Mouse (Mus musculus) intestine, embryonic 15.5 days (tissue): ENCODE data around the gene Slc16a3. TPM values are rescaled to one million over a fixed set of nuclear protein-coding genes. Genes with fewer than 3 reads are reported as not detected.

Experiments
- ATAC-seq: fragments of 200-750 bp; cut with Nextera tagmentation; 2 replicates; pipeline ENCODE4 v1.8.0; 2017; ENCODE audit warnings: moderate TSS enrichment, moderate library complexity
- H3K27ac ChIP-seq: fragments of 300-500 bp; sonication (generic); 2 replicates; pipeline ENCODE4 v1.5.1; 2015; ENCODE audit warnings: mild to moderate bottlenecking, inconsistent platforms
- H3K27me3 ChIP-seq: fragments of 300-500 bp; sonication (generic); replicated peaks from 2 replicates; pipeline ENCODE4 v1.6.1; 2015; ENCODE audit warnings: inconsistent platforms
- H3K36me3 ChIP-seq: fragments of 300-500 bp; sonication (generic); 2 replicates; pipeline ENCODE4 v1.6.1; 2015; ENCODE audit warnings: inconsistent platforms
- H3K4me1 ChIP-seq: fragments of 300-500 bp; sonication (generic); replicated peaks from 2 replicates; pipeline ENCODE4 v1.6.1; 2015; ENCODE audit warnings: inconsistent platforms
- H3K4me2 ChIP-seq: fragments of 300-500 bp; sonication (generic); replicated peaks from 2 replicates; pipeline ENCODE4 v1.6.1; 2015; ENCODE audit warnings: mild to moderate bottlenecking, inconsistent platforms
- H3K4me3 ChIP-seq: fragments of 300-500 bp; sonication (generic); replicated peaks from 2 replicates; pipeline ENCODE4 v1.5.1; 2015; ENCODE audit warnings: inconsistent platforms
- H3K9ac ChIP-seq: fragments of 300-500 bp; sonication (generic); 2 replicates; pipeline ENCODE4 v1.6.1; 2015; ENCODE audit warnings: inconsistent platforms
- H3K9me3 ChIP-seq: fragments of 300-500 bp; sonication (generic); 2 replicates; pipeline ENCODE4 v1.6.1; 2016; ENCODE audit warnings: inconsistent platforms
- WGBS: fragments of 180-500 bp; shearing (Covaris S2); methylation state at CpG from one replicate; pipeline ENCODE4 v1.1.7; 2015; 5-methylcytosine and 5-hydroxymethylcytosine counted together
- polyA plus RNA-seq: library from polyadenylated mRNA; unstranded; fragments of >200 nt; fragmentation: Nextera tagmentation; extraction: Ambion mirVana; gene quantifications from 2 replicates; pipeline ENCODE4 v1.2.1, GENCODE M21; 2015

The Slc16a3 gene
- polyA plus RNA-seq, 1 experiment from 2014 or later, result 96.2 TPM

- Histone ChIP-seq H3K4me2 (no peak overlapping the region), H3K4me3 (no peak overlapping the region), H3K27me3 (no peaks in the 10 kb centered on the region), H3K36me3 (peaks cover 30% of the 10 kb centered on the region), H3K9me3 (no peaks in the 10 kb centered on the region), H3K27ac (no peak overlapping the region), H3K4me1 (peaks cover 24% of the 10 kb centered on the region), H3K9ac (no peak overlapping the region)
- WGBS, result 75% methylated on average over 4 of the region's 4 CpGs
- no peak for ATAC-seq
Measured at GRCm38 (mm10) chr11:120984448-120985330, 36.4 kb downstream of the Slc16a3 start.

GRCm38 (mm10) chr11:120987608-120988007 is 39.3 kb downstream of the Slc16a3 start:
- peaks cover 35% of the 10 kb centered on the region for H3K4me1 ChIP-seq
- no peak overlapping the region for H3K9ac ChIP-seq
- H3K9me3 ChIP-seq, result no peaks in the 10 kb centered on the region
- 76% methylated on average over 3 of the region's 3 CpGs for WGBS
- no peak overlapping the region for H3K4me3 ChIP-seq
- no peak overlapping the region for H3K27ac ChIP-seq
- H3K4me2 ChIP-seq, result no peak overlapping the region
- peaks cover 17% of the 10 kb centered on the region for H3K36me3 ChIP-seq
- no peak for ATAC-seq
- no peaks in the 10 kb centered on the region for H3K27me3 ChIP-seq

DNA sequence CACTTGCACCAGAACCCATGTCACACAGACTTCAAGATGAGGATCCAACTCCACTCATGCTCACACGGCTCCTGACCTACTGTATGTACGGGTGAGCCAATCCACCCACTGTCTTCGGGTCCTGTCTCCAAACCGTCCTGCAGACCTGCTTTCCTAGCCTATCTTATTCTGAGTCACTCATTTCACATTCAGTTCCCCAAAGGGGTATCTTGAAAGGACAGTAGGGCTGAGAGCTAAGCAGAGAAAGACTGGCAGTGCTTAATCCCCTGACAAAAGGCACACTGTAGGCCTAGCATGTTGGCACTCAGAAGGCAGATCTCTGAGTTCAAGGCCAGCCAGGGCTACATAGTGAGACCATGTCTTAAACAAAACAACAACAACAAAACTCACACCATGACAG is 40.1 kb downstream of the Slc16a3 start:
- ATAC-seq, result no peak
- peaks cover 38% of the 10 kb centered on the region for H3K4me1 ChIP-seq
- no peak overlapping the region for H3K27ac ChIP-seq
- no peaks in the 10 kb centered on the region for H3K9me3 ChIP-seq
- peak overlapping the region; percentile 99; the same call in 1 of the 2 replicates for H3K4me3 ChIP-seq
- no peak overlapping the region for H3K9ac ChIP-seq
- H3K4me2 ChIP-seq, result no peak overlapping the region
- peaks cover 11% of the 10 kb centered on the region; the same call in 1 of the 2 replicates for H3K36me3 ChIP-seq
- no peaks in the 10 kb centered on the region for H3K27me3 ChIP-seq
- WGBS, result 78% methylated on average over 4 of the region's 4 CpGs

DNA sequence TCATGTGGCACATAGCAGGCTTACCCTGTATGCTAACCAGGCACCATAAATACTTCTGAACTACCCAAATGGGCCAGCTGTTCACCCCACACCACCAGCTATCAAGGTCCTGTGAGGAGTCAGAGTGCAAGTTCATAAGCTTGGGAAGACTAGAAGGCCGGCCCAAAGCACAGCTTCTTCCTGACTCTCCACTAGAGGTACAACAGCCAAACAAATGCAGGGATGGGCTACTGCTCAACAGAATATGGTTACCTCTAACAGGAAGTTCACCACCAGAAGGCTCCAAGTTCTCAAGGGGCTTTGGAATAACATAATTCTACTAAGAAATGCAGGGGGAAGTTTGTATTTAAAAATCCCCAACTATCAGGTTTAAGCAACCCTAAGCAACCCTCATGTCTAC is 41.2 kb downstream of the Slc16a3 start:
- Histone ChIP-seq H3K9ac (peak overlapping the region; percentile 100), H3K9me3 (no peaks in the 10 kb centered on the region), H3K4me1 (peaks cover 41% of the 10 kb centered on the region), H3K27ac (no peak overlapping the region), H3K27me3 (no peaks in the 10 kb centered on the region), H3K36me3 (peaks cover 11% of the 10 kb centered on the region; the same call in 1 of the 2 replicates), H3K4me3 (peak overlapping the region; percentile 99), H3K4me2 (peak overlapping the region; percentile 83)
- no peak for ATAC-seq
- 10% methylated on average over 1 of the region's 1 CpGs for WGBS

DNA sequence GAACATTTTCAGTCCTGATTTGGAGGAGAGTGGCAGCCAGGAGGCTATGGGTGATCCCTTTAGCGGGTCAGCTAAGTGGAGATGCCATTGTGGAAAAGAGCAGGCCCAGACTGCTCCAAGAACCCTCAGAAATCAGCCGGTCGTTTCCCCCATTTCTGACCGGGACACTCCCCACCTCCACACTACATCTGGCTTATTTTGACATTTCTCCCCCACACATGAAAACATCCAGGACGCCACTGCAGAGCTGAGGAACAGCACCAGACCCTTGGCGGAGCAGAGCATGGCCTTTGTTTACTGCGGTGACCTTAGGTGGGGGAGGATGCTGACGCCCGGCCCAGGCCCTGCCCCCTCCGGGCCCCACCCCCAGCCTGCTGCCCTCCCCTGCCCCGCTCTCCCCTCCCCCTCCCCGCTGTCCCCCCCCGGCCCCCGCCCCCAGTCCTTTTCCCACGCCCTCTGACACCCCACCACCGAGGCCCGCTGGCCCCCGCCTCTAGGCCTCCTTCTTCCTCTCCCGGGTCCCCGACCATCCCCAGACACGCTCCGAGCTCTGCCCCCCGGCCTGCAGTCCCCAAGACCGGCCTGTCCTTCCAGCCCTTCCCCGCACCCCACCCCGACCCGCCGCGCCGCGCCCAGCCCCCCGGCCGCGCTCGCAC is 42.0 kb downstream of the Slc16a3 start:
- Histone ChIP-seq H3K4me2 (peak overlapping the region; percentile 83), H3K4me1 (peaks cover 41% of the 10 kb centered on the region), H3K27ac (peak overlapping the region; percentile 94), H3K9ac (peak overlapping the region; percentile 100), H3K9me3 (no peaks in the 10 kb centered on the region), H3K36me3 (peaks cover 11% of the 10 kb centered on the region; the same call in 1 of the 2 replicates), H3K27me3 (no peaks in the 10 kb centered on the region), H3K4me3 (peak overlapping the region; percentile 99)
- under 1% methylated on average over 27 of the region's 35 CpGs for WGBS
- ATAC-seq, result peak; percentile 46

GRCm38 (mm10) chr11:120990951-120991526 is 42.8 kb downstream of the Slc16a3 start, which contains the start of gene Csnk1d:
TSS of gene Csnk1d (minus strand) at chr11:120991330.
- peaks cover 5% of the 10 kb centered on the region; the same call in 1 of the 2 replicates for H3K36me3 ChIP-seq
- peak within 1 kb of the TSS; percentile 99 for H3K4me3 ChIP-seq
- peak within 1 kb of the TSS; percentile 94 for H3K27ac ChIP-seq
- peak within 1 kb of the TSS; percentile 100 for H3K9ac ChIP-seq
- peaks cover 41% of the 10 kb centered on the region for H3K4me1 ChIP-seq
- H3K4me2 ChIP-seq, result peak within 1 kb of the TSS; percentile 83
- no peaks in the 10 kb centered on the region for H3K27me3 ChIP-seq
- WGBS, result under 1% methylated on average over 59 of the region's 59 CpGs
- no peaks in the 10 kb centered on the region for H3K9me3 ChIP-seq
- peak; percentile 88 for ATAC-seq

DNA sequence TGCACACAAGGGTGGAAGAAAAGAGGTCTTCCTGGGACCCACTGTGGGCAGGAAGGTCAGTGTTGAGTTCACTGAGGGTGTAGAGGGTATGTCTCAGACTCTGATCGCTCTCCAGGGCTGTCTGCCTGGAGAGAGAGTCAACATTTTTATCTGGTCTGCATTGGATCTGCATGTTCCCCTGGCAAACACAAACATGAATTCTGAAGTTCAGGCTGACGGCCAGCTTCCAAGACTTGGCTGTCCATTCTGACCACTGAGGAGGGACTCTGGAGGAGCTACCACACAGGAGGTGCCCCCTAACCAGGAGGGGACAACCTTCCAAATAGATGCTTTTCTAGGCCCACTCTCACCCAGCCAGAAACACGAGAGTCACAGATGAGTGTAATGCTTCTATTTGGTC is 43.5 kb downstream of the Slc16a3 start:
- no peak; the same call in 1 of the 2 replicates for ATAC-seq
- 54% methylated on average over 3 of the region's 3 CpGs for WGBS
- H3K9ac ChIP-seq, result peak overlapping the region; percentile 100
- peaks cover 41% of the 10 kb centered on the region for H3K4me1 ChIP-seq
- H3K27ac ChIP-seq, result peak overlapping the region; percentile 94
- peak overlapping the region; percentile 99 for H3K4me3 ChIP-seq
- H3K36me3 ChIP-seq, result no peaks in the 10 kb centered on the region
- peak overlapping the region; percentile 55 for H3K4me2 ChIP-seq
- H3K27me3 ChIP-seq, result no peaks in the 10 kb centered on the region
- no peaks in the 10 kb centered on the region for H3K9me3 ChIP-seq

DNA sequence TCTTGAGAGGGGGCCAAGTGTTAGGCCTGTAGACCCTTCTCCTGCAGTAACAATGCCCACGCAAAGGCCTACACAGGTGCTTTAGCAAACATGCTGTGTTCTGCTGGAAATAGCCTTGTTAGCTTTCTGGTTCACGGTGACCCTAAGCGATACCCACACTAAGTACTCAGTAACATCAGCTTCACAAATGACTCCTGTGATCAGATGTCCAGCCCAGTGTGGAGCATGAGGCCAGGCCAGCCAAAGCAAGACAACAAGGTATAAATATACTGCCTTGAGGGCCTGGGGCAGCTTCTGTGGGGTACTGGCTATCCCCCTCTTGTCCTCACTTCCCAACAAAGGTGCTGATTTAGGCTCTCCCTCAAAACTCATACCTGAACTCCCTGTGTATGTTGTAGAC is 44.8 kb downstream of the Slc16a3 start:
- Histone ChIP-seq H3K9me3 (no peaks in the 10 kb centered on the region), H3K4me2 (peak overlapping the region; percentile 55; the same call in 1 of the 2 replicates), H3K4me3 (no peak overlapping the region), H3K27me3 (no peaks in the 10 kb centered on the region), H3K4me1 (peaks cover 33% of the 10 kb centered on the region), H3K27ac (peak overlapping the region; percentile 54; the same call in 1 of the 2 replicates), H3K9ac (no peak overlapping the region), H3K36me3 (no peaks in the 10 kb centered on the region)
- ATAC-seq, result no peak
- over 99% methylated on average over 3 of the region's 3 CpGs for WGBS

DNA sequence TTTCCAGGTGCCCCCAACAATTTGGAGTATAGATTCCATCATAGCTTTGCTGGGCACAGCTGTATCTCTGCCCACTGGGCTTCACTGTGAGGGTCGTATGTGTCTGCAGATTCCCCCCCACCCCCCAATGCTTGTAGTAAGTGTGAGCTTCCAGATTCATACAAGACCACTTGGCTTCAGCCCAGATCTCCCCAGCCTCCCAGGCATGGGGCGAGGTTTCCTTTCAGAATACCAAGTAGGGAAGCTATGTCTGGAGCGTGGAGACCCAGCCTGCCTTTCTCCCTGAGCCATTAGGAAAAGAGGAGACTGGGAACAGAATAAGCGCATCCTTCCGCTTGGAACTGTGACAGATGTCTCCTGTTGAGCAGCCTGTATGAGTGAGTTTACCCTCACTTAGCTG is 45.3 kb downstream of the Slc16a3 start:
- no peak for ATAC-seq
- Histone ChIP-seq H3K27me3 (no peaks in the 10 kb centered on the region), H3K4me1 (peaks cover 28% of the 10 kb centered on the region), H3K27ac (no peak overlapping the region), H3K36me3 (no peaks in the 10 kb centered on the region), H3K9me3 (no peaks in the 10 kb centered on the region), H3K4me2 (no peak overlapping the region), H3K4me3 (no peak overlapping the region), H3K9ac (no peak overlapping the region)
- 84% methylated on average over 5 of the region's 5 CpGs for WGBS

DNA sequence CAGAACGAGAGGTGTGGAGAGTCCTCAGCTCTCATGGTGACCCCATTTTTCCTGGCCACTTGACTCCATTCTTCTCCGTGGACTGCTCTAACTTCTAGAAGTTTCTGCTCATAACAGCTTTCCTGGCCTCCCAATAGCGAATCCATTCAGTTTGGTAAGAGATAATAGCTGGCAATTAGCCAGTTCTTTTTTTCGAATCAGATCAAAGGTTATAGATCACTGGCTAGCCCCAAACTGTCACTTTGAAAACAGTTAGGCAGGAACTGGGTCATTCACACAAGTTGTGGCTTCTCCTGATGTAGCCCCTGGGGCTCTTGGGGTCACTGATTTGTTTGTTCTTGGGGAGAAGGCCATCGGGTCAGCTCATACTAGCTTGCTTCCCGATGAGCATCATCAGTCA is 46.5 kb downstream of the Slc16a3 start:
- no peaks in the 10 kb centered on the region for H3K9me3 ChIP-seq

DNA sequence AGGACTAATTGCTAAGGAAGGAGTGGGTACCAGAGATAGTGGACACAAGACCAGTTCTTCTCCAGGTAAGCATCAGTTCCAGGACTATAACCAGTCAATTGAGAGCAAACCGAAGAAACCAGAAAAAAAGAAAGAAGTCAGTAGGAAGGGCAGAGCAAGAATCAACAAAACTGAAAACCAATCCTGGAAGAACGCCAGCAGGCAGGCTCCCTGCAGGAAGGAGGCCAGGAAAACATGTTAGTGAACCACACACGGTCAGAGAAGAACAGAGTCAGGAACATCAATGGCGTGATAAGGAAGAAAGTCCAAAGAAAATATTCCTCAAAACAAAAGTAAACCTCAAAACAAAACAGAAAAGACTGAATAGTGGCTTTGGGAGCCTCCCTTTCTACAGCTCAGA is 53.7 kb downstream of the Slc16a3 start:
- Histone ChIP-seq H3K9me3 (no peaks in the 10 kb centered on the region), H3K9ac (no peak overlapping the region), H3K4me1 (no peaks in the 10 kb centered on the region), H3K27ac (no peak overlapping the region), H3K4me2 (no peak overlapping the region), H3K4me3 (no peak overlapping the region), H3K27me3 (no peaks in the 10 kb centered on the region), H3K36me3 (no peaks in the 10 kb centered on the region)
- 40% methylated on average over 4 of the region's 4 CpGs for WGBS
- no peak for ATAC-seq

More for the DNA sequence above, 46.5 kb downstream of the Slc16a3 start:
- WGBS, result 82% methylated on average over 6 of the region's 6 CpGs
- H3K27me3 ChIP-seq, result no peaks in the 10 kb centered on the region
- H3K36me3 ChIP-seq, result no peaks in the 10 kb centered on the region
- peaks cover 16% of the 10 kb centered on the region for H3K4me1 ChIP-seq
- H3K4me3 ChIP-seq, result no peak overlapping the region
- no peak overlapping the region for H3K9ac ChIP-seq
- H3K27ac ChIP-seq, result no peak overlapping the region
- H3K4me2 ChIP-seq, result no peak overlapping the region
- ATAC-seq, result no peak

DNA sequence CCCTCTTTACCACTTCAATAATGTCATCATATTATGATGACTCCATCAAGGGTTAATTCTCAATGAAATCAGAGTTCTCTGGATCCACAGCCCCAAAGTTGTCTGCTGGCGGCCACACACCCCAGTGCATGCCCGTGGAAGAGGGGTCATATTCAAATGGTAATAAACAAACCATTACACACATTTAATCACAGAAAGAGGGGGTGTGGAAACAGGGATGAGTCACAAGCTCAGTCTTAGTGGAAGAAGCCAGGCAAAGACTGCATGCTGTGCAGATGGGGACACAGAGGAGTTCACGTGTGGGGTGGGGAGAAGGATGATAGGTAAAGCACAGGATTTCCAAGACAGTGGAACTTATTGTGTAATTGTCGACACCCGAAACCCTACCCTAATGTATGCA is 56.0 kb downstream of the Slc16a3 start:
- H3K9me3 ChIP-seq, result no peaks in the 10 kb centered on the region
- no peak for ATAC-seq
- no peaks in the 10 kb centered on the region for H3K4me1 ChIP-seq
- H3K27ac ChIP-seq, result no peak overlapping the region
- H3K9ac ChIP-seq, result no peak overlapping the region
- no peaks in the 10 kb centered on the region for H3K36me3 ChIP-seq
- WGBS, result 56% methylated on average over 5 of the region's 5 CpGs
- no peak overlapping the region for H3K4me3 ChIP-seq
- no peak overlapping the region for H3K4me2 ChIP-seq
- no peaks in the 10 kb centered on the region for H3K27me3 ChIP-seq
